In genomic region chr3:121315498-121315897, GRCm38 (mm10) we compare ENCODE assay signal across 27 mouse cellular contexts. TPM values are rescaled to one million over a fixed set of nuclear protein-coding genes. Genes with fewer than 3 reads are reported as not detected.
DNase-seq lines count a peak whose midpoint lies in the region; ATAC-seq and TF ChIP-seq lines count a peak whose summit lies in the region.
"Had no signal": no experiment of that assay in that cellular context is flagged by ENCODE, and none has a peak within 500 bp of the region (broad histone marks: within the 10 kb centered on the region; RNA-seq: fewer than 3 reads in every experiment).

No protein-coding gene starts in this region.

- H3K4me1 ChIP-seq in embryonic fibroblast, embryonic 13.5 days (ENCODE audit: control insufficient read depth, insufficient read depth, low read length): peaks cover 2% of the 10 kb centered on the region; the same call in 1 of the 2 replicates
- H3K4me1 ChIP-seq in limb, embryonic 10.5 days: peaks cover 3% of the 10 kb centered on the region; the same call in 1 of the 2 replicates
- H3K4me1 ChIP-seq: forebrain, embryonic 13.5 days; hindbrain, embryonic 15.5 days had no signal

- H3K4me3 ChIP-seq in layer of hippocampus, adult 2 months: no peak overlapping the region
- H3K4me3 ChIP-seq in embryonic fibroblast, embryonic 13.5 days (ENCODE audit: insufficient read depth, low read length): no peak overlapping the region
- no peak overlapping the region for H3K4me3 ChIP-seq in limb, embryonic 10.5 days
- H3K4me3 ChIP-seq: embryonic facial prominence, embryonic 15.5 days; erythroblast, embryonic 14.5 days; forebrain, embryonic 10.5 days; forebrain, embryonic 13.5 days; hindbrain, embryonic 12.5 days; hindbrain, embryonic 15.5 days had no signal

- no peaks in the 10 kb centered on the region for H3K9me3 ChIP-seq in limb, embryonic 10.5 days (replicated peaks)
- H3K9me3 ChIP-seq: forebrain, embryonic 13.5 days; G1E; hindbrain, embryonic 15.5 days had no signal

- intact Hi-C loops in left cerebral cortex, postnatal 10 days (cut with DNase I): no loop called here

- peak; percentile 81 for ATAC-seq in frontal cortex, adult (ENCODE audit: low TSS enrichment)
- ATAC-seq: forebrain, embryonic 13.5 days; forebrain, embryonic 16.5 days; intestine, postnatal 0 days; Patski had no signal

- no peak for DNase-seq in frontal cortex, postnatal 14 days (ENCODE audit: low spot score in 2 of 2)
- DNase-seq in layer of hippocampus, adult 2 months (ENCODE audit: low spot score in 2 of 2): no peak
- DNase-seq in layer of hippocampus, adult 8-10 months (ENCODE audit: low spot score in 2 of 2): no peak
- DNase-seq in limb, embryonic 10.5 days (ENCODE audit: low spot score): peak; percentile 7
- DNase-seq in left cerebral cortex, postnatal 10 days (ENCODE audit: extremely low spot score in 1 of 2, low spot score in 2 of 2): no peak
- DNase-seq: adrenal gland, postnatal 10 days; adrenal gland, postnatal 36 days; B cell, adult 2 months; cerebellum, adult 11 months; cerebellum, adult 2 months; cerebellum, adult 9-11 months; cerebellum, postnatal 25 days; embryo, embryonic 11 days; gastrocnemius, postnatal 25 days had no signal

- TF ChIP-seq CTCF in layer of hippocampus, adult 2 months (conservative IDR thresholded peaks at IDR 0.05): no peak
- TF ChIP-seq CTCF in embryonic fibroblast, embryonic 13.5 days (IDR thresholded peaks at IDR 0.05; ENCODE audit: borderline replicate concordance, insufficient read depth, low read length): no peak

- TF ChIP-seq POLR2A in embryonic fibroblast, embryonic 13.5 days (IDR thresholded peaks at IDR 0.05; ENCODE audit: low read depth, low read length): no peak

- WGBS in limb, embryonic 10.5 days: 95% methylated on average over 7 of the region's 7 CpGs

- H3K27ac ChIP-seq in layer of hippocampus, adult 2 months: peak overlapping the region; percentile 46; the same call in 1 of the 2 replicates
- H3K27ac ChIP-seq in embryonic fibroblast, embryonic 13.5 days (ENCODE audit: insufficient read depth, low read length): peak overlapping the region; percentile 6; the same call in 1 of the 2 replicates
- no peak overlapping the region for H3K27ac ChIP-seq in limb, embryonic 10.5 days
- H3K27ac ChIP-seq: embryonic facial prominence, embryonic 15.5 days; forebrain, embryonic 10.5 days; forebrain, embryonic 13.5 days; hindbrain, embryonic 12.5 days; hindbrain, embryonic 15.5 days had no signal

- no peaks in the 10 kb centered on the region for H3K27me3 ChIP-seq in limb, embryonic 10.5 days (ENCODE audit: low read depth, poor library complexity, severe bottlenecking)
- H3K27me3 ChIP-seq: CH12.LX; embryonic facial prominence, embryonic 15.5 days; forebrain, embryonic 13.5 days; hindbrain, embryonic 12.5 days; hindbrain, embryonic 15.5 days; Patski had no signal

- H3K36me3 ChIP-seq in limb, embryonic 10.5 days: peaks cover 13% of the 10 kb centered on the region
- H3K36me3 ChIP-seq: embryonic facial prominence, embryonic 15.5 days; hindbrain, embryonic 15.5 days had no signal

RNA-seq across cellular contexts. Expression of gene Alg14, which starts 23.9 kb away (rescaled TPM):
- 10 to 100 TPM in 1 of 2 experiments, 1 to 10 TPM in 1; 9.8 to 13.6 TPM for total RNA-seq in layer of hippocampus, adult 2 months (2021)
- total RNA-seq in layer of hippocampus, adult 8-10 months (2022): 10 to 100 TPM; 11.3 to 14.0 (median 12.9) TPM
- 34.8 and 49.0 TPM in 2 replicates for polyA plus RNA-seq in embryonic fibroblast, embryonic 13.5 days (2011; ENCODE audit: insufficient read length, low read depth, missing spikeins)
- 26.0 and 35.0 TPM in 2 replicates for polyA plus RNA-seq in limb, embryonic 10.5 days (2016; fragmentation: Nextera tagmentation; extraction: Ambion mirVana)
- 10 to 100 TPM; 20.8 to 22.2 TPM for total RNA-seq in left cerebral cortex, postnatal 10 days (2021)

RNA-seq across cellular contexts. Expression of gene Tmem56, which starts 32.6 kb away (rescaled TPM):
- 10 to 100 TPM; 30.6 to 31.1 TPM for total RNA-seq in layer of hippocampus, adult 2 months (2021)
- 10 to 100 TPM; 27.8 to 41.1 (median 33.5) TPM for total RNA-seq in layer of hippocampus, adult 8-10 months (2022)
- 0.27 and 1.1 TPM in 2 replicates for polyA plus RNA-seq in embryonic fibroblast, embryonic 13.5 days (2011; ENCODE audit: insufficient read length, low read depth, missing spikeins)
- polyA plus RNA-seq in limb, embryonic 10.5 days (2016; fragmentation: Nextera tagmentation; extraction: Ambion mirVana): 0.96 and 1.0 TPM in 2 replicates
- total RNA-seq in left cerebral cortex, postnatal 10 days (2021): 10 to 100 TPM; 25.7 to 28.5 TPM
- total RNA-seq: CH12.LX had no signal
